Mouse (Mus musculus) cortical plate, adult 2 months (tissue): ENCODE data around the gene Lamc1. TPM values are rescaled to one million over a fixed set of nuclear protein-coding genes. Genes with fewer than 3 reads are reported as not detected.

Experiments
- H3K27ac ChIP-seq: fragments of 200-500 bp; 2 replicates; pipeline ENCODE4 v1.5.1; 2012; ENCODE audit warnings: low read length, control low read depth, inconsistent platforms; ENCODE audit not compliant: insufficient read depth
- H3K4me1 ChIP-seq: fragments of 200-500 bp; 2 replicates; pipeline ENCODE4 v1.6.1; 2011; ENCODE audit warnings: low read length; ENCODE audit not compliant: control insufficient read depth, insufficient read depth
- H3K4me3 ChIP-seq: fragments of 200-500 bp; 2 replicates; pipeline ENCODE4 v1.5.1; 2011; ENCODE audit warnings: mild to moderate bottlenecking, low read length, control low read depth; ENCODE audit not compliant: insufficient read depth
- CTCF ChIP-seq: fragments of 200-500 bp; IDR thresholded peaks from 2 replicates; pipeline ENCODE4 v1.5.1; 2011; ENCODE audit warnings: mild to moderate bottlenecking, control low read depth, low read length; ENCODE audit not compliant: insufficient read depth; ENCODE audit errors: extremely low read depth
- POLR2A ChIP-seq: fragments of 200-500 bp; IDR thresholded peaks from 2 replicates; pipeline ENCODE4 v1.6.1; 2011; ENCODE audit warnings: mild to moderate bottlenecking, low read length, control low read depth; ENCODE audit not compliant: insufficient read depth; ENCODE audit errors: extremely low read depth
- polyA plus RNA-seq: library from polyadenylated mRNA; depleted of rRNA; stranded (reverse); fragments of >200 nt; gene quantifications from 2 replicates; pipeline ENCODE4 v1.2.3, GENCODE M21; 2012

Lamc1 gene
- polyA plus RNA-seq, 1 experiment: 23.2 TPM

DNA sequence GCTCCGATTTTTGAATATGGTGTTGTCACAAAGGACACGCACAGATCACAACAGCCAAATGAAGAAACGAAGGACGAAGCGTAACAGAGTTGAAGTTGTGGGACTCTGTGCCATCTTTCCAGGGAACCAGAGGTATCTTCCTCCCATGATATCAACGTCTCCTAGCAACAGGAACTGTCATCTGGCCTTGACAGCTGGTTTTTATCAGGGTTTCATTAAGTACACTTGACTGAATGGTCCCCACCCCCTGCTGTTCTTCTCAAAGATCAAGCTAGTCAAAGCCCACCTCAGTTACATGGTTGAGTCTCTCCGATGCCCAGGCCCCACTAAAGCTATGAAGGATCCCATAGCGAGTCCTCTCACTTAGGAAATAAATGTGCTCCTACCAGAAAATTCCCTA lies 47.4 kb downstream of the Lamc1 start:
- Histone ChIP-seq H3K4me3 (no peak overlapping the region), H3K4me1 (peaks cover 13% of the 10 kb centered on the region), H3K27ac (no peak overlapping the region)
- TF ChIP-seq CTCF (no peak), POLR2A (no peak)

DNA sequence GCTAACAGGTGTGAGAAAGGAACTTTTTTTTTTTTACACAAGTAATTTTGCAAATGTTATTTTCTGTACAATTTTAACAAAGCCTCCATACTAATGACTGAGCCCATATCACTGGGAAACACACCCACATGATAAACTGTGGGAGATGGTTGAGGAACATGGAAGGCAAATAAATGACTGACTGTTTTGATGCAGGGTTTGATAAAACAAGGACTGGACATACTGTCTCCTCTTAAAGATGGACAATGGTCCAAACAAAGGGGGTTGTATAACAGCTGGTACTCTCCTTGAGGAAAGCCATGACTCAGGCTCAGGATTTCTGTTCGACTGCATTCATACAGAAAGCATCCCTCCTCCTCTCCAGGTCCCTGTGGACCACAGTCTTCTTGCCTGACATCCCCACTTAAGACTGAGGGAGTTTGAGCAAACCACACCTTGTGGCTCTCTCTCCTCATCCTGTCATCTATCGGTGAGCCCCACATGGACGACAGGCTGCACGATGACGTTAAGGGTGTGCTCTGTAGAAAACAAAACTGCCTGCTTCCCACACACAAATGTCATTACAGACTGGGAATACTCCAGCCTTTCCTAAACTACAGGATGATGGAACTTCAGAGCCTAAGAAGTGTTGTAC lies 50.1 kb downstream of the Lamc1 start:
- TF ChIP-seq POLR2A (no peak), CTCF (no peak)
- H3K4me1 ChIP-seq: peaks cover 9% of the 10 kb centered on the region
- H3K27ac ChIP-seq: no peak overlapping the region
- no peak overlapping the region for H3K4me3 ChIP-seq

DNA sequence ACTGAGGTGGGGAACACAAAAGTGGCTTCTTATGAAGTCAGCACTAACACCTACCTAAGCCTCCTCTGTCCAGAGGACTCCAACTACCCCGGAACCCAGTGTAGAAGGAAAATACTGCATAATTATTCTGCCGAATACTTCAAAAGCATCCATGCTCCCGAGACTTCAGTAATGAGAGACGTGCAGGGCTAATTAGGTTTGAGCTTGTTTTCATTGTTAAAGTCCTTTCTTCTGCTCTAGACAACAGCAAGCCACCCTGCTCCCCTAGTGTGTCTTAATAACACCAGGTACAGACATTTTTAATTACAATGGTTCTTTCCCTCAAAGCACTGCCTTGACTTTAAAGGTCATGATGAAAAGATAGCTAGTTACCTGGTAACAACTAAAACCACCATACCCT lies 51.1 kb downstream of the Lamc1 start:
- TF ChIP-seq POLR2A (no peak), CTCF (no peak)
- no peak overlapping the region for H3K27ac ChIP-seq

DNA sequence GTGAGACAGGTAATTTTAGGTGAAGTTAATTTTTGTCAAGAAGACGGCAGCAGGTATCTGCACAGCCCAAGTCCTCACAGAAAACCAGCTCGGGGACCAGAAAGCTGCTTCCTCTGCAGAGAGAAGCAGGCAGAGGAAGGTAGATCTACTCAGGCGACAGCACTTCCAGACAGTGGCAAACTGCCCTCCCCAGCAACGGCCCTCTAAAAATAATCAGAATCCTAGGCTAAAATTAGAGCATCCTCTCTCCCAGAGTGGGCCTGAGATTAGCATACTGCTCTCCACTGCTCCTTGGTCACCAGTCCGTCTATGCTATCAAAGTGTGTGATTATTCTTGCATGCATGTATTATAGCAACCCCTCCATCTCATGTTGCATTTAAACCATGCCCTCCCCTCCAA lies 52.2 kb downstream of the Lamc1 start:
- TF ChIP-seq POLR2A (no peak), CTCF (no peak)

More for the DNA sequence above, 51.1 kb downstream of the Lamc1 start:
- H3K4me1 ChIP-seq: peaks cover 7% of the 10 kb centered on the region
- H3K4me3 ChIP-seq: no peak overlapping the region

DNA sequence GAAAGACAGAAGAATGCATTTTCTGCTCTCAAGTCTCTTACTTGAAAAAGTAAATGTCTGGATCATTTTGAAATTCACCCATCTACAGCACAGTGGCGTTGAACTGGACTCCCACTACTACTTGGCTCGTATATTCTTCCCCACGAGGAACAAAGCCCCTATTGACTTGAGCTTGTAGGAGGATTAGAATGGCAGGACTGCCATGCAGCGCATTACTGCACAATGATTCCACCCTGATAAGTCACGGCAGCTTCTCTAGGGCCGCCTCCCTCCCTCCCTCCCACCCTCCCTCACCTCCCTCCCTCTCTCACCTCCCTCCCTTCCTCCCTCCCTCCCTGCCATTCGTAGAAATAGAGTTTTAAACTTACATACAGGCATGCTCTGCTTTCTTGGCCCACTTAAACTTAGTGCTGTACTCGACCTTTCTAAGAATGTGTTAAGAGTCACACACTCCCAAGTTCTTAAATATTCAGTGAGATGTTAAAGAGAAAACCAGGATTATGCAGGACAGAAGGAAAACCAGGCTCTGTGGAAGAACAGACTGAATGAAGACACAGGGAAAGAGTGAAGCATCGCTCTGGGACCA lies 54.5 kb downstream of the Lamc1 start:
- TF ChIP-seq CTCF (no peak), POLR2A (no peak)
- Histone ChIP-seq H3K27ac (no peak overlapping the region), H3K4me3 (no peak overlapping the region), H3K4me1 (peaks cover 7% of the 10 kb centered on the region)

More for the DNA sequence above, 52.2 kb downstream of the Lamc1 start:
- Histone ChIP-seq H3K27ac (no peak overlapping the region), H3K4me3 (no peak overlapping the region), H3K4me1 (peaks cover 7% of the 10 kb centered on the region)

- Histone ChIP-seq H3K4me1 (peaks cover 4% of the 10 kb centered on the region; the same call in 1 of the 2 replicates), H3K27ac (no peak overlapping the region), H3K4me3 (no peak overlapping the region)
- TF ChIP-seq CTCF: no peak
- TF ChIP-seq POLR2A: no peak
Observed at GRCm38 (mm10) chr1:153275466-153275865, 57.1 kb downstream of the Lamc1 start.

DNA sequence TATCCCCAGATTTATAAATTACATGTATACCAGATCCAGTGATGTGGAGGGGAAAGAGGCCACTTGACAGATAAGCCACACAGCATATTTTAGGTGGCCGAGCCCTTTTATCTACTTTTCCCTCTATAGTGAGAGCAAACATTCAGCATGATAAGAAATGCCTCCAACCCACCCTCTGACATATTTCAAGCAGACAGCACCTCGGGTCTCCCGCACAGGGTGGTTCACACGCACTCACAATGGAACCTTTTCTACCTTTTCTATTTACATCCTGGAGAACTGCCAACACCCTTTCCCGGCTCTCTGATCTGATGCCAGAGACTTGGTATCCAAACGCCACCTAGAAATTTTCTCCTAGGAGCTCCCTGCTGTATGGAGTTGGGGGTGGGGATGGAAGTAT lies 58.0 kb downstream of the Lamc1 start:
- Histone ChIP-seq H3K27ac (no peak overlapping the region), H3K4me3 (no peak overlapping the region), H3K4me1 (0 out of 2 replicates have a peak, but pooled peaks cover 1% of the 10 kb centered on the region)
- TF ChIP-seq CTCF: no peak
- no peak for TF ChIP-seq POLR2A

DNA sequence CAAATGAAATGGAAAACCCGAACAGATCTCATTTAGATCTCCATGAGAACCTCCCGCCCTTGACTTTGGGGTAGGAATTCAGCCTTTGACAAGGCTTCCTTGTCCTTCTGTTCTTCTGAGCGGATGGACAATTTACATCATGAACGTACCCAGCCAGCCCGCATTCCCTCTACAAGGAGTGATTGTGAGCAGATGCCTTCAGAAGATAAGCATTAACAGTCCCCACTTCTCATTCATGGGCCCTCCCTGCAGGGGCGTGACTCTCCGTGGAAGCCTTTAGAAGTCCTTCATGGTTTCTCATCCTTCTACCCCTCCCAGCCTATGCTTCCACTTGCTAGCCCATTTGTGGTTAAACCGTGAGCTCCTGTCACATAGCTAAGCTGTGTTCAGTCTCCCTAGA lies 58.9 kb downstream of the Lamc1 start:
- H3K27ac ChIP-seq: no peak overlapping the region
- 0 out of 2 replicates have a peak, but pooled peaks cover 1% of the 10 kb centered on the region for H3K4me1 ChIP-seq
- no peak overlapping the region for H3K4me3 ChIP-seq
- TF ChIP-seq POLR2A: no peak
- no peak for TF ChIP-seq CTCF

- TF ChIP-seq POLR2A (no peak), CTCF (no peak)
- no peak overlapping the region for H3K27ac ChIP-seq
- peaks cover 6% of the 10 kb centered on the region; the same call in 1 of the 2 replicates for H3K4me1 ChIP-seq
- no peak overlapping the region for H3K4me3 ChIP-seq
Observed at GRCm38 (mm10) chr1:153270827-153271226, 61.8 kb downstream of the Lamc1 start.

- Histone ChIP-seq H3K4me1 (peaks cover 10% of the 10 kb centered on the region), H3K27ac (no peak overlapping the region), H3K4me3 (no peak overlapping the region)
- TF ChIP-seq POLR2A: no peak
- TF ChIP-seq CTCF: no peak
Observed at GRCm38 (mm10) chr1:153269681-153270080, 62.9 kb downstream of the Lamc1 start.
